Mouse (Mus musculus) embryonic fibroblast, embryonic 13.5 days (primary cell): ENCODE results near the gene Gas6.

Experiments used
- CTCF ChIP-seq: IDR thresholded peaks from 2 replicates; pipeline ENCODE4 v1.5.1; 2011; ENCODE audit warnings: mild to moderate bottlenecking, control low read depth, low read length, moderate library complexity, borderline replicate concordance; ENCODE audit not compliant: insufficient read depth
- POLR2A ChIP-seq: IDR thresholded peaks from 2 replicates; pipeline ENCODE4 v1.6.1; 2011; ENCODE audit warnings: low read depth, mild to moderate bottlenecking, control low read depth, low read length, moderate library complexity

- TF ChIP-seq CTCF: no peak
- TF ChIP-seq POLR2A: no peak
Measured at GRCm38 (mm10) chr8:13493011-13493410, 1.3 kb downstream of the Gas6 start.
